Mouse (Mus musculus) heart, embryonic 14.5 days (tissue): ENCODE measurements around the gene Myh10. TPM values are rescaled to one million over a fixed set of nuclear protein-coding genes. Genes with fewer than 3 reads are reported as not detected.

Source experiments
- ATAC-seq: fragments of 200-750 bp; cut with Nextera tagmentation; 2 replicates; pipeline ENCODE4 v1.8.0; 2017; ENCODE audit warnings: low read depth, moderate TSS enrichment; ENCODE audit not compliant: insufficient number of reproducible peaks, insufficient read depth, low FRiP score
- H3K27ac ChIP-seq, 2 experiments: fragments of 200-500 bp in 1 of 2; fragments of 300-500 bp in 1 of 2; sonication (generic) in 1 of 2; replicated peaks in 1 of 2; 2 replicates each; pipeline ENCODE4 v1.5.1; 2012 to 2014; ENCODE audit warnings: low read depth in 2 of 2, low read length in 2 of 2, control low read depth in 1 of 2, mild to moderate bottlenecking in 1 of 2, mixed read lengths in 1 of 2; ENCODE audit not compliant: control insufficient read depth in 1 of 2, insufficient read depth in 1 of 2
- H3K27me3 ChIP-seq: fragments of 300-500 bp; sonication (generic); 2 replicates; pipeline ENCODE4 v1.6.1; 2014; ENCODE audit warnings: mild to moderate bottlenecking, low read length, control low read depth; ENCODE audit not compliant: control insufficient read depth, insufficient read depth
- H3K36me3 ChIP-seq: fragments of 300-500 bp; sonication (generic); 2 replicates; pipeline ENCODE4 v1.6.1; 2014; ENCODE audit warnings: mild to moderate bottlenecking, control low read depth, low read length, mixed read lengths; ENCODE audit not compliant: control insufficient read depth, insufficient read depth
- H3K4me1 ChIP-seq, 2 experiments: fragments of 200-500 bp in 1 of 2; fragments of 300-500 bp in 1 of 2; sonication (generic) in 1 of 2; 2 replicates each; pipeline ENCODE4 v1.6.1; 2012 to 2014; ENCODE audit warnings: low read length in 2 of 2, control low read depth in 1 of 2, mixed read lengths in 1 of 2; ENCODE audit not compliant: control insufficient read depth in 2 of 2, insufficient read depth in 2 of 2
- H3K4me2 ChIP-seq: fragments of 300-500 bp; sonication (generic); 2 replicates; pipeline ENCODE4 v1.6.1; 2014; ENCODE audit warnings: mild to moderate bottlenecking, low read length
- H3K4me3 ChIP-seq, 2 experiments: fragments of 200-500 bp in 1 of 2; fragments of 300-500 bp in 1 of 2; sonication (generic) in 1 of 2; 2 replicates each; pipeline ENCODE4 v1.5.1; 2012 to 2014; ENCODE audit warnings: low read length in 2 of 2, mild to moderate bottlenecking in 2 of 2, control low read depth in 1 of 2, low read depth in 1 of 2, moderate library complexity in 1 of 2; ENCODE audit not compliant: control insufficient read depth in 1 of 2, insufficient read depth in 1 of 2
- H3K9ac ChIP-seq: fragments of 300-500 bp; sonication (generic); 2 replicates; pipeline ENCODE4 v1.6.1; 2014; ENCODE audit warnings: mild to moderate bottlenecking, low read length
- H3K9me3 ChIP-seq: fragments of 300-500 bp; sonication (generic); 2 replicates; pipeline ENCODE4 v1.6.1; 2016; ENCODE audit warnings: low read length, control low read depth; ENCODE audit not compliant: control insufficient read depth
- WGBS: fragments of 180-500 bp; shearing (Covaris S2); extraction: QIAGEN DNeasy Blood & Tissue Kit; methylation state at CpG from one replicate; pipeline ENCODE4 v1.1.7; 2014; 5-methylcytosine and 5-hydroxymethylcytosine counted together
- polyA plus RNA-seq: library from polyadenylated mRNA; unstranded; fragments of >200 nt; fragmentation: Nextera tagmentation; extraction: Ambion mirVana; gene quantifications from 2 replicates; pipeline ENCODE4 v1.2.1, GENCODE M21; 2014

Gene Myh10
- polyA plus RNA-seq, 1 experiment from 2014 or later, result 122 TPM

DNA sequence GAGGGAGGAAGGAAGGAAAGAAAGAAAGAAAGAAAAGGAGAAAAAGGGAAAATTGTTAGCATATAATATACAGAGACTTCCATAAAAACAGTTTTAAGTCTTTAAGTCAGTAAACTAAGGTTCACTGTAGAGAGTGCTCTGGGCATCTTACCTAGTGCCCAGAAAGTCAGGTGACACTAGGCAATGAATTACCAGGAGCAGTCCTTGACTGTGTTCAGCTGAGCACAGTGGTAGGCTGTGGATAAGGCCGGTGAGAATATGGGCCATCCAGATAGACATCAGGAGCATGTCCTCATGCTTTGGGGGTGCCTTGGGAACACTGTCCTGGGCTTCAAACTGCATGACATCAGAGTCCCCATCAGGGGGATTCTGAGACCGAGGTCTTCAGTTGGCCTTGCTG is 58.8 kb downstream of the Myh10 start:
- ATAC-seq, result no peak
- peaks cover 0 to 13% of the 10 kb centered on the region in 2 experiments; a peak in 2 of 4 replicates for H3K4me1 ChIP-seq
- H3K27ac ChIP-seq, result no peak overlapping the region
- no peak overlapping the region for H3K9ac ChIP-seq
- no peak overlapping the region for H3K4me2 ChIP-seq
- H3K9me3 ChIP-seq, result no peaks in the 10 kb centered on the region
- H3K4me3 ChIP-seq, result no peak overlapping the region
- H3K36me3 ChIP-seq, result peaks cover 86% of the 10 kb centered on the region
- H3K27me3 ChIP-seq, result no peaks in the 10 kb centered on the region
- WGBS, result 76% methylated on average over 2 of the region's 2 CpGs

DNA sequence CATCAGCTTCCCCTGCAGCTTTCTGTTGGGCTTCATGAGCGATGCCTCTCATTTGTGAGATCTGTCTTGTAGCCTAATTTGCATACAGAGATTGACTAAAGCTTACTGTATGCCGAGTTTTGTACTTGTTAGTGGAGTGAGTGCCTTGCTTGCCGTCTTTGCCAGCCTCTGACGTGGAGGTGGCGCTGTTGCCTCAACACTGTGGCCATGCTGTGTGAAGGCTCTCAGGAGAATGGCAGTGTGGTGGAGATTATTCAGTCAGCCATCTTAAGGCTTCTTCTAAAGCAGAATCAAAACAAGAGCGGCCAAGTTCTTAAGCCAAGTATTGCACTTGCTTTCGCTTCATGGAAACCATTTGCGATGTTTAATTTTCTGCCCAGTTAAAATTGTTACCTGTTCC is 59.6 kb downstream of the Myh10 start:
- no peak for ATAC-seq
- H3K9ac ChIP-seq, result no peak overlapping the region
- no peak overlapping the region for H3K4me2 ChIP-seq
- 80% methylated on average over 8 of the region's 8 CpGs for WGBS
- no peaks in the 10 kb centered on the region for H3K27me3 ChIP-seq
- H3K9me3 ChIP-seq, result no peaks in the 10 kb centered on the region
- no peak overlapping the region for H3K27ac ChIP-seq
- no peak overlapping the region for H3K4me3 ChIP-seq
- H3K4me1 ChIP-seq, result peaks cover 0 to 10% of the 10 kb centered on the region in 2 experiments; a peak in 2 of 4 replicates
- peaks cover 79% of the 10 kb centered on the region for H3K36me3 ChIP-seq

DNA sequence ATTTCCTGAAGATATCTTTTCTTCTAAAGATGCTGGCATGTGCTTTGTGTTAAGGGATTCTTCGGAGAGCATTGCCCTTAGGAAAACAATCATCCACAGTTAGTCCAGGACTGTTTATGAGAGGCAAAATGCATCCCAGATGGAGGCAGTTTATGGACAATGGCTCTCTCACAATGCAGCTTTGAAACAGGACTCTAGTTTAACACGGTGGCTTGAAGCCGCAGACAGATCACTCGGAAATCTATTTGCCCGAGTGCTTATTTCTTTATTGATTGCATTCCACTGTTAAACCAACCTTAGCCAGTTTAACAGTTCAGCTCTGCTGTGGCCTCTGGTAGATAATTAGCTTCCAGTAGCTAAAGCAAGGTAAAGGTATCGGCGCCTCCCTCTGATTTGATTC is 62.9 kb downstream of the Myh10 start:
- Histone ChIP-seq H3K27me3 (no peaks in the 10 kb centered on the region), H3K27ac (no peak overlapping the region), H3K4me1 (peaks cover 0 to 10% of the 10 kb centered on the region in 2 experiments; a peak in 3 of 4 replicates), H3K4me2 (no peak overlapping the region), H3K9ac (no peak overlapping the region), H3K4me3 (no peak overlapping the region), H3K9me3 (no peaks in the 10 kb centered on the region), H3K36me3 (peaks cover 71% of the 10 kb centered on the region)
- WGBS, result 86% methylated on average over 7 of the region's 7 CpGs
- no peak for ATAC-seq

DNA sequence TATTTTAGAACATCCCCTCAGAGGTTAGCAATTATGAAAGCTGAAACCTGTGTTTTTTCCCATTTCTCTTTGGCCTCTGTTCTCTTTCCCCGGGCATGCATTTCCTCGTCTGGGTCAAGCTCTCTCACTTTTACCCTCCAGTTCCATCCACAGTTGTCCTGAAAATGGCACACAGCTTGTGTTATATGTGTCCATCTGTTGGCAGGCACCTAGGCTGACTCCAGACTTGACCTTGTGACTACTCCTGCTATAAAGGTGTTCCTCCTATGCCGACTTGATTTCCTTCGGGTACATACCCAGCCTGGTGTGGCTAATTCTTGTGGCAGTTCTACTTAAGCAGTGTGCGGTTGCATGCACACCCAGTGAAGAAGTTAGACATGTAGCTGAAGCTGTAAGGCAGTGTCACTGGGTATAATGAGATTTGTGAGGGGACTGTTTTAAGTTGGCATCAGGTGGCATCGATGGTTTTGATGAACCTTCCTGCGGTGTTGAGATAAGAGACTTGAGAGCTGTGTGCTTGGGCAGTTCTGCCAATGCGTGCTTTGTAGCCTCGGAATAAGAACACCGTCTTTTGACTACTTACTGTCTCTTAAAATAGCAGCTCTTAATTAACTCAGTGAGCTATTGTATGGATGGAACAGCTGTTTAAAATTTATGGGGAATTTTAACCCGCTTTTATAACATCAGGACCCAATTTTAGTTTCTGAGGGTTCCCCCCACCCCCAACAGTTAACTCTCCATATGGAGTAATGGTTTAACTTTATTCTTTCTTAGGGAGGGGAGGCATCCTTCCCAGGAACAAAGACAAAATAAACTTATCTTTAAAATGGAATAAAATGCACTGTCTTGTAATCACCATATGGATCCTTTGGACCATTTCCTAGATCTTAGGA is 65.3 kb downstream of the Myh10 start:
- Histone ChIP-seq H3K27ac (no peak overlapping the region), H3K4me2 (no peak overlapping the region), H3K4me1 (peaks cover 0 to 8% of the 10 kb centered on the region in 2 experiments; a peak in 3 of 4 replicates), H3K27me3 (no peaks in the 10 kb centered on the region), H3K9me3 (no peaks in the 10 kb centered on the region), H3K36me3 (peaks cover 80% of the 10 kb centered on the region), H3K4me3 (no peak overlapping the region), H3K9ac (no peak overlapping the region)
- 73% methylated on average over 11 of the region's 11 CpGs for WGBS
- no peak for ATAC-seq

DNA sequence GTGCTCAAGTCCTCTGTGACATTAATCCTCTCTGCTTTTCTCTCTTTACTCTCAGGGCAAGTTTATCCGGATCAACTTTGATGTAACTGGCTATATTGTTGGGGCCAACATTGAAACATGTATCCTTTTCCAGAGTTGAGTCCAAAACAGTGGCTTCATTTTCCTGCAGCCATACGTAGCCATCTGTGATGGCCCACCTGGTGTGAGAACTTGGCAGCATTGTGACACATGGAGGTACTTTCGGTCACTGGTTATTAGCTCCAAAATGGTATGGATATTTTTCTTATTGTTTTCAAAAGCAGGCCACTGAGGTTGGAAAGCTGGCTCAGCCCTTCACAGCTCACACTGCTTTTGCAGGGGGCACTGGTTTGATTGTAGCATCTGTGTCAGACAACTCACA is 68.3 kb downstream of the Myh10 start:
- 88% methylated on average over 3 of the region's 3 CpGs for whole genome bisulfite sequencing
- Histone ChIP-seq H3K27me3 (no peaks in the 10 kb centered on the region), H3K9me3 (no peaks in the 10 kb centered on the region), H3K4me1 (peaks cover 0 to 13% of the 10 kb centered on the region in 2 experiments; a peak in 3 of 4 replicates), H3K4me2 (no peak overlapping the region), H3K4me3 (no peak overlapping the region), H3K36me3 (peaks cover 80% of the 10 kb centered on the region), H3K27ac (no peak overlapping the region), H3K9ac (no peak overlapping the region)
- no peak for ATAC-seq

DNA sequence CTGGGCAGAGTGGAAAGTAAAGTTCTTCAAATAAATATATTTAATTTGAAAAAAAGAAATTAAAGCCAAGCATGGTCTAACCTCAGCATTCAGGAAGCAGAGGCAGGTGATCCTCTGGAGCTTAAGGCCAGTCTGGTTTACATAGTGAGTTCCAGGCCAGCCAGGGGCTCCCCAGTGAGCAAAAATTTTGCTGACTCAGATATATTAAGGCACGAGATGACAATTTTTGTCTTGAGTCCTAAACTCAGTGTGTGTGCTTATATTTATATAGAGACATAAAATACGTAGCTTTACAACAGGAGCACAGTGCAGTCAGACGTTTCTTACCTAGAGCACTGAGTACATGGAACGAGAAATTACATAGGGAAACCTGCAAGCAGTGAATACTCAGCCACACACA is 69.8 kb downstream of the Myh10 start:
- Histone ChIP-seq H3K9ac (no peak overlapping the region), H3K4me2 (no peak overlapping the region), H3K9me3 (no peaks in the 10 kb centered on the region), H3K4me1 (peaks cover 0 to 13% of the 10 kb centered on the region in 2 experiments; a peak in 3 of 4 replicates), H3K4me3 (no peak overlapping the region), H3K27ac (no peak overlapping the region), H3K27me3 (no peaks in the 10 kb centered on the region), H3K36me3 (peaks cover 92% of the 10 kb centered on the region)
- no peak for ATAC-seq
- WGBS, result 80% methylated on average over 4 of the region's 4 CpGs

DNA sequence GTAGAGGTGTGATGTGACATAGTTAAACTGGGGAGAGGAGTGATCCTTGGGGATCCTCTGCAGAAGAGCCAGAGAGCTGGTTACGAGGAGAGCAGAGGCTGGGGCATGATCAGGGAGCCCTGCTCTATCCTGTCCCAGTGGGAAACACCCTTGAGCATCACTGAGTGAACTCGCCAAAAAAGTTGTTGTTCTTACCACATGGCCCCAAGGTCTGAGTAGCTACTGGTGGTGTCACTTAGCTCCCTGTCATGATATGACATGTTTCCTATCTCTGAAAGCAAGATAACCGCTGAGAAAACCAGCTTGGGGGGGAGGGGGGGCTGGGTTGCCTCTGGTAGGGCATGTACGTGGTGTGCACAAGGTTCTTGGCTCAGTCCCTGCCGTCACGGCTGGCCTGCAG is 70.3 kb downstream of the Myh10 start:
- H3K4me3 ChIP-seq, result no peak overlapping the region
- WGBS, result 29% methylated on average over 6 of the region's 6 CpGs
- ATAC-seq, result no peak
- no peak overlapping the region for H3K9ac ChIP-seq
- H3K36me3 ChIP-seq, result peaks cover 93% of the 10 kb centered on the region
- H3K27ac ChIP-seq, result no peak overlapping the region
- peaks cover 0 to 12% of the 10 kb centered on the region in 2 experiments; a peak in 2 of 4 replicates for H3K4me1 ChIP-seq
- H3K4me2 ChIP-seq, result no peak overlapping the region
- H3K9me3 ChIP-seq, result no peaks in the 10 kb centered on the region
- H3K27me3 ChIP-seq, result no peaks in the 10 kb centered on the region
